14 mouse cellular contexts compared by ENCODE assay signal in the genomic region with DNA sequence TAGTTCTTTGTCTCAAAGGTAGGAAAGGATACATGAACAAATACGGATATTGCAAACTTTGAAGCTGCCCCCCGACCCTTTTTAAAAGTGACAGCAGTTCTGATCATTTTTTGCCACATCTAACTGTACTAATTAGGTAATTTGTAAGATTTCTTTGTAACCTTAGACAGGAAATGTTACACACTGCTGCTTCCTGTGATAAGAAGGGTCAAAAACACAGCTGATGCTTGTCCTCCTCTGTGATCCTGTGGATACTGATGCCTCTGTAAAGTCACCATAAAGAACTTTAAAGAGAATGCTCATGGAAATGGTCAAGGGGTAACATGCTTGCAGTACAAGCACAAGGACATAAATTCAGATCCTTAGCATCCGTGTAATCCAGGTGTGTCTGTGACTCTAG.
"Had no signal": no experiment of that assay in that cellular context is flagged by ENCODE, and none has a peak within 500 bp of the region (broad histone marks: within the 10 kb centered on the region; RNA-seq: fewer than 3 reads in every experiment).

No protein-coding gene starts in this region.

- DNase-seq: gastrocnemius, adult 2 months; gastrocnemius, postnatal 10 days; gastrocnemius, postnatal 25 days; heart, adult 18-20 months; heart, postnatal 10 days; heart, postnatal 4 days; kidney, adult 11 months; kidney, adult 2 months; kidney, adult 9 months; kidney, postnatal 14 days; kidney, postnatal 36 days; liver had no signal

- ATAC-seq: hindbrain, postnatal 0 days; intestine, embryonic 16.5 days had no signal
